Mouse (Mus musculus) megakaryocyte, embryonic 14.5 days (primary cell): ENCODE measurements around the gene Gm9945.

Source experiments
- FLI1 ChIP-seq: IDR thresholded peaks from 2 replicates; pipeline ENCODE4 v1.6.1; 2012; ENCODE audit warnings: low read length, inconsistent platforms, mixed read lengths
- GATA1 ChIP-seq: IDR thresholded peaks from 3 replicates; pipeline ENCODE4 v1.6.1; 2012; ENCODE audit warnings: mixed read lengths, low read length, inconsistent platforms, borderline replicate concordance

DNA sequence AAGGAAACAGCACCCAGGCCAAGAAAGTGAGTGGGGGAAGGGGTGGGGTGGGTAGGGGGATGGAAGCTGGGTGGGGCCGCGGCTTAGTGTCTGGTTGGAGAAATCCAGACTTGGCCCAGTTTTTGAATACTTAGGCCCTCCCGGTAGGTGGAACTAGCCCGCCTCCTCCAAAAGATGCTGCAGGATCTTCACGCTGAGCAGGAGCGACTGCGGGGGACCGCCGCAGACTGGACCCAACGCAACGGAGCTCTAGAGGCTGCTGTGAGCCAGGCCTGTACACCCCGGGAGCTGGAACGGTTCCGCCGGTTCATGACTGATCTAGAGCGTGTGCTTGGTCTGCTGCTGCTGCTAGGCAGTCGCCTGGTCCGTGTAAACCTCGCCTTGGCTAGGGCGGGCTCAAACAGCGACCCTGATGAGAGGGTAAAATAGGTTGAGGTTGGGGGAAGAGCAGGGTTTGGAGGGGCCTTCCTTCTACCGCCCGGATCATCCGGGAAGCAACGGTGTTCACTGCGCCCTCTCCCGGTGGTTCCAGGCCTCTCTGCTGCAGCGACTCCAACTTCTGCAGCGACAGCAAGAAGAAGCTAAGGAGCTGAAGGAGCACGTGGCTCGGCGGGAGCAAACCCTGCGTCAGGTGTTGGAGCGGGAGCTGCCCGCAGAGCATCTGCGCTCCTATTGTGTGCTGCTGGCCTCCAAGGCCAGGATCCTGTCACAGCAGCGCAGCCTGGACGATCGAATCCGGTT, 13.6 kb upstream of the Gm9945 start:
- TF ChIP-seq GATA1 (no peak), FLI1 (no peak)
